Mouse (Mus musculus): ENCODE data around the gene Ino80e. TPM values are rescaled to one million over a fixed set of nuclear protein-coding genes. Genes with fewer than 3 reads are reported as not detected.
A peak's percentile ranks its signal among the peaks of the same experiment; 100 is the strongest.

Ino80e gene
- polyA plus RNA-seq, 1 experiment from 2014 or later = 99.7 TPM

DNA sequence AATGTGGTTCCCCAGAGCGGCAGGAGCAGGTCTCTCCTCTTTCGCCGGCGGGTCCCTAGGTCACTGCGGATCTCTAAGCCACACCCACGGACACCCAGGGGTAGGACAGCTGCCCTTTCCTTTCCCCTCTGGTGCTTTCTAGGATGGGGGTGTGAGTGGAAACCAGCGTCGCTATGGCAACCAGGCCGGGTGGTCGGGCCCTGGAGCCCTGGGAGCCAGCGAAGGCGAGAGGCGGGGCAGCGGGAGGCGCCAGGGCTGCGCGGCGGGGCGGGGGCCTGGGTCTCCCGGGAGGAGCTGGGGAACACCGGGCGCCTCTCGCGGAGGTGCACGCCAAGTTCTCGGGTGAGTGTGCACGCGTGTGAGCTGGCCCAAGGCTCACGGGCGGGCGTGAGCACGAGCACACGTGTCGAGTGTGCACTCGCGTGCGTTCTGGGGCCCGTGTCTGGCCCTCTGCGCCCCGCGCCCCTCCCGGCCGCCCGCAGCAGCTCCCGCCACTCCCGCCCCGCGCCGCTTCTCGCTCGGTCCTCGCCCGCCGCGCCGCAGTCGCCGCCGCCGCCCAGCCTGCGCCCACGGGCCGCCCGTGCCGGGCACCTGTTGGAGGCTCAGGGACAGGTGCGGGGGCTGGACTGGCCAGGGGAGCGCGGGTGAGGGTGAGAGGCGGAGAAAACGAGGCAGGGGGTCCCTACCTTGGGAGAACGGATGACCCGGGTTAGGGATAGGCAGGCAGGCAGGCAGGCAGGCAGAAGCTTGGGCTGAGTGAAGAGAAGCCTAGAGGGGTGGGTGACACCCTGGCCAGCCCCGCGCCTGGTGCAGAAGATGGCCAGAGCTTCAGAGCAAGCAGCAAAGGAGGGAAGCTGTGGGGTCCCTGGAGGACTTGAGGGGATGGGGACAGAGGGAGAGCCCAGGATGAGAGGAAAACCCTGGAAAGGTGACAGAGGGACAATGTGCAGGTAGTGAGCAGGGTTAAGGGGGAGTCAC is 14.5 kb downstream of the Ino80e start:
- Histone ChIP-seq H3K4me2 (peak overlapping the region; percentile 100), H3K4me3 (ENCODE audit: low read depth, low read length) (peak overlapping the region; percentile 56), H3K4me1 (ENCODE audit: control insufficient read depth, insufficient read depth, low read length) (peaks cover 20% of the 10 kb centered on the region), H3K27me3 (ENCODE audit: control insufficient read depth, insufficient read depth, low read length) (peaks cover 17% of the 10 kb centered on the region), H3K9me3 (ENCODE audit: control insufficient read depth, low read length) (no peaks in the 10 kb centered on the region), H3K27ac (ENCODE audit: low read depth, low read length) (no peak overlapping the region), H3K36me3 (ENCODE audit: control insufficient read depth, insufficient read depth, low read length) (peaks cover 4% of the 10 kb centered on the region; the same call in 1 of the 2 replicates), H3K9ac (ENCODE audit: low read length) (peak overlapping the region; percentile 80)
- WGBS = under 1% methylated on average over 70 of the region's 74 CpGs
- DNase-seq (ENCODE audit: low spot score, missing footprints) = peak; percentile 94
- peak; percentile 72 for ATAC-seq (ENCODE audit: low FRiP score)

- peak within 1 kb of the TSS; percentile 56 for H3K4me3 ChIP-seq (ENCODE audit: low read depth, low read length)
- peak within 1 kb of the TSS; percentile 100 for H3K4me2 ChIP-seq
- H3K4me1 ChIP-seq (ENCODE audit: control insufficient read depth, insufficient read depth, low read length) = peaks cover 16% of the 10 kb centered on the region
- 18% methylated on average over 4 of the region's 4 CpGs for WGBS
- H3K27ac ChIP-seq (ENCODE audit: low read depth, low read length) = no peak within 1 kb of the TSS
- H3K36me3 ChIP-seq (ENCODE audit: control insufficient read depth, insufficient read depth, low read length) = no peaks in the 10 kb centered on the region
- peaks cover 17% of the 10 kb centered on the region for H3K27me3 ChIP-seq (ENCODE audit: control insufficient read depth, insufficient read depth, low read length)
- peak within 1 kb of the TSS; percentile 80 for H3K9ac ChIP-seq (ENCODE audit: low read length)
- no peaks in the 10 kb centered on the region for H3K9me3 ChIP-seq (ENCODE audit: control insufficient read depth, low read length)
- no peak for ATAC-seq (ENCODE audit: low FRiP score)
- DNase-seq (ENCODE audit: low spot score, missing footprints) = no peak
These were observed 15.1 kb downstream of the Ino80e start, which contains the start of gene Doc2a for GRCm38 (mm10) chr7:126847116-126847420. Gene Doc2a (plus strand): TSS chr7:126847416.

DNA sequence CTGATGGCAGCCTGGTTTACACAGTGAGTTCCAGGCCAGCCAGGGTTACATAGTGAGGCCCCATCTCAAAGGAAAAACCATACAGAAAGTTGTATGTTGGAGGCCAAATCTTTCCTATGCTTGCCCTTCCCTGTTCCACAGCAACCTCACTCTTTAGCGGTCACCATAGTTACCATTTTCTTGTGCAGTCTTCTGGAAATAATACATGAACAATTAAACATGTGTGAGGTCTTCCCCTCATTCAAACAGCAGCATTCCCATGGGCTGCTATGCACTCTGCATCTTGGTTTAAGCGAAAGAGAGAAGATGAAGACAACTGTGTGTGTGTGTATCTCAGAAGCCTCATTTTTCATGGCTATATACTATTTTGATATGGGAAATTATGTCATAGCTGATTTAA is 16.7 kb downstream of the Ino80e start:
- 82% methylated on average over 2 of the region's 2 CpGs for WGBS
- Histone ChIP-seq H3K9me3 (ENCODE audit: control insufficient read depth, low read length) (no peaks in the 10 kb centered on the region), H3K27ac (ENCODE audit: low read depth, low read length) (no peak overlapping the region)

GRCm38 (mm10) chr7:126843276-126843675 is 18.9 kb downstream of the Ino80e start:
- Histone ChIP-seq H3K27me3 (ENCODE audit: control insufficient read depth, insufficient read depth, low read length) (peaks cover 3% of the 10 kb centered on the region), H3K4me1 (ENCODE audit: control insufficient read depth, insufficient read depth, low read length) (peaks cover 6% of the 10 kb centered on the region), H3K4me2 (no peak overlapping the region), H3K36me3 (ENCODE audit: control insufficient read depth, insufficient read depth, low read length) (no peaks in the 10 kb centered on the region), H3K4me3 (ENCODE audit: low read depth, low read length) (no peak overlapping the region), H3K9ac (ENCODE audit: low read length) (no peak overlapping the region), H3K27ac (ENCODE audit: low read depth, low read length) (no peak overlapping the region), H3K9me3 (ENCODE audit: control insufficient read depth, low read length) (no peaks in the 10 kb centered on the region)
- no peak for ATAC-seq (ENCODE audit: low FRiP score)
- 88% methylated on average over 9 of the region's 9 CpGs for WGBS
- DNase-seq (ENCODE audit: low spot score, missing footprints) = no peak

More for the DNA sequence above, 16.7 kb downstream of the Ino80e start:
- Histone ChIP-seq H3K27me3 (ENCODE audit: control insufficient read depth, insufficient read depth, low read length) (peaks cover 17% of the 10 kb centered on the region), H3K4me3 (ENCODE audit: low read depth, low read length) (no peak overlapping the region), H3K9ac (ENCODE audit: low read length) (no peak overlapping the region), H3K4me2 (no peak overlapping the region), H3K4me1 (ENCODE audit: control insufficient read depth, insufficient read depth, low read length) (peaks cover 12% of the 10 kb centered on the region), H3K36me3 (ENCODE audit: control insufficient read depth, insufficient read depth, low read length) (no peaks in the 10 kb centered on the region)
- DNase-seq (ENCODE audit: low spot score, missing footprints) = no peak
- no peak for ATAC-seq (ENCODE audit: low FRiP score)

- Histone ChIP-seq H3K9ac (ENCODE audit: low read length) (no peak overlapping the region), H3K27me3 (ENCODE audit: control insufficient read depth, insufficient read depth, low read length) (no peaks in the 10 kb centered on the region), H3K9me3 (ENCODE audit: control insufficient read depth, low read length) (no peaks in the 10 kb centered on the region), H3K4me3 (ENCODE audit: low read depth, low read length) (no peak overlapping the region), H3K36me3 (ENCODE audit: control insufficient read depth, insufficient read depth, low read length) (no peaks in the 10 kb centered on the region), H3K27ac (ENCODE audit: low read depth, low read length) (no peak overlapping the region), H3K4me2 (no peak overlapping the region), H3K4me1 (ENCODE audit: control insufficient read depth, insufficient read depth, low read length) (no peaks in the 10 kb centered on the region; the same call in none of the 2 replicates)
- no peak for ATAC-seq (ENCODE audit: low FRiP score)
- no peak for DNase-seq (ENCODE audit: low spot score, missing footprints)
- WGBS = 88% methylated on average over 1 of the region's 1 CpGs
These were observed 28.9 kb downstream of the Ino80e start for GRCm38 (mm10) chr7:126833294-126833693.

DNA sequence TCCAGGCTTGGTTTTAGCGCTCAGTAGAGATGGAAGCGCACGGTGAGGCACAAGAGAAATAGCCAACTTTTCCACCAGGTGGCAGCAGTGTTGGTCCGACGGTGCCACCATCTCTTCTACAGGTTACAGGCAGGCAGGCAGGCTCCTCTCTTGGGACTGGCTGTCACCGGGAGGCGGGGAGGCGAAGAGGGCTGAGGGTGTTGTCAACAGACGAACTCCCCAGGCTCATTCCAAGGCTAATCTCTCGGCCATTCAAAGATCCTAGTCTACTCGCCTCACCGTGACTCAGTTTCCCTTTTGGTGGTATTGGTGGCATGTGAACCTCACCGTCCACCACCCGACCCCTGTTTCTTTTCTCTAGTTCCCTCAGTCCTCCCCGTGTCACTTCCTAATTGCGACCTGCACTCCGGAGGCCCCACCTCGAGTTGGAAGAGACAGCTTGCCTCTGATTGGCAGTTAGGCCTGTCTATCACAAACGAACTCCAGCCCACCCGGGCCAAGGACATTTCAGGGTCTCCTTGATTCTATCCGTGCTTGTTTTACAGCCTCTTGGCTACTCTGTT is 30.1 kb downstream of the Ino80e start:
- peak; percentile 91 for ATAC-seq (ENCODE audit: low FRiP score)
- H3K9ac ChIP-seq (ENCODE audit: low read length) = peak overlapping the region; percentile 28
- H3K9me3 ChIP-seq (ENCODE audit: control insufficient read depth, low read length) = no peaks in the 10 kb centered on the region
- no peaks in the 10 kb centered on the region for H3K36me3 ChIP-seq (ENCODE audit: control insufficient read depth, insufficient read depth, low read length)
- WGBS = 1% methylated on average over 21 of the region's 21 CpGs
- peak; percentile 98 for DNase-seq (ENCODE audit: low spot score, missing footprints)
- H3K27ac ChIP-seq (ENCODE audit: low read depth, low read length) = no peak overlapping the region
- no peaks in the 10 kb centered on the region; the same call in none of the 2 replicates for H3K4me1 ChIP-seq (ENCODE audit: control insufficient read depth, insufficient read depth, low read length)
- H3K4me3 ChIP-seq (ENCODE audit: low read depth, low read length) = peak overlapping the region; percentile 33
- peak overlapping the region; percentile 47 for H3K4me2 ChIP-seq
- H3K27me3 ChIP-seq (ENCODE audit: control insufficient read depth, insufficient read depth, low read length) = no peaks in the 10 kb centered on the region

DNA sequence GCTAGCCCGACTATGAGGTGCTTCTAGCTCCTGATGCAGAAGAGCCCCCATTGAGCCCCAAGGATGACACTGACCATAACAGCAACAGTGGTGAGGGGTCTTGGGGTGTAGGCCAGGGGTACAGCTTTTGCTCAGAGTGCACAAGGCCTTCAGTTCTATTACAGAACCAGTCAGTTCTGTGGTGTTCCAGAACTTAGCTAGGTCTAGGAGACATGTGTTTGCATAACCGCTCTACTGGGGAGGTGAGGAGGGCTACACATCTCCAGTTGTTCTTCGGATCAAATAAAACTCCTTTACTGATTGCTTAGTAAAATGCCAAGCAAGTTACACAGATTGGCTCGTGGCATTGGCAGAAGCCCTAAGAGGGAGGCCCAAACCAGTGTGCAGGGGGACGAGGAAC is 30.6 kb downstream of the Ino80e start, which contains the start of gene 4930451I11Rik:
TSS of gene 4930451I11Rik (minus strand) at position 101 of the 400 bp plus-strand sequence.
- WGBS = 66% methylated on average over 5 of the region's 5 CpGs
- Histone ChIP-seq H3K9ac (ENCODE audit: low read length) (peak within 1 kb of the TSS; percentile 28), H3K4me1 (ENCODE audit: control insufficient read depth, insufficient read depth, low read length) (no peaks in the 10 kb centered on the region; the same call in none of the 2 replicates), H3K27me3 (ENCODE audit: control insufficient read depth, insufficient read depth, low read length) (no peaks in the 10 kb centered on the region), H3K4me2 (peak within 1 kb of the TSS; percentile 47), H3K27ac (ENCODE audit: low read depth, low read length) (no peak within 1 kb of the TSS), H3K9me3 (ENCODE audit: control insufficient read depth, low read length) (no peaks in the 10 kb centered on the region), H3K4me3 (ENCODE audit: low read depth, low read length) (peak within 1 kb of the TSS; percentile 33), H3K36me3 (ENCODE audit: control insufficient read depth, insufficient read depth, low read length) (no peaks in the 10 kb centered on the region)
- DNase-seq (ENCODE audit: low spot score, missing footprints) = no peak
- ATAC-seq (ENCODE audit: low FRiP score) = no peak; the same call in 1 of the 2 replicates

DNA sequence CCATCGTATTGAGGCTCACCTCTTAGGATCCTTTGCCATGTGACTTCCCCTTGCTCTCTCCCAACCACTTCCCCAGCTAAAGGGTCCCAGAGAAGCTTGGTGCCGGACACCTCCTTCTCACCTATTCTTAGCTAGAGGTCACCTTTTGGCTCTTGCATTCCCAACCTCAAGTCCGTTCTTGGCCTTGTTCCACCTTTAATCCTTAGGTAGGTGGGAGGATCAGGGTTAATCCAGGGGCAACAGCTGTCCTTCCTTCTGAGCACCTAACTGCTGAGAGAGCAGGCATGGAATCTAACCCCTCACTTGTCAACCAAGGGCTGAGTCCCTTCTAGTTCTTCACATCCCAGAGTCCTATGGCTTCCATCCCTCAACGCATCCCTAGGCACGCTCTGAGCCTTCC is 36.2 kb downstream of the Ino80e start:
- H3K36me3 ChIP-seq (ENCODE audit: control insufficient read depth, insufficient read depth, low read length) = no peaks in the 10 kb centered on the region
- peaks cover 2% of the 10 kb centered on the region; the same call in 1 of the 2 replicates for H3K27me3 ChIP-seq (ENCODE audit: control insufficient read depth, insufficient read depth, low read length)
- ATAC-seq (ENCODE audit: low FRiP score) = no peak
- no peak overlapping the region for H3K4me2 ChIP-seq
- no peak overlapping the region for H3K27ac ChIP-seq (ENCODE audit: low read depth, low read length)
- 73% methylated on average over 5 of the region's 5 CpGs for WGBS
- no peak for DNase-seq (ENCODE audit: low spot score, missing footprints)
- peaks cover 11% of the 10 kb centered on the region for H3K4me1 ChIP-seq (ENCODE audit: control insufficient read depth, insufficient read depth, low read length)
- H3K9ac ChIP-seq (ENCODE audit: low read length) = no peak overlapping the region
- no peaks in the 10 kb centered on the region for H3K9me3 ChIP-seq (ENCODE audit: control insufficient read depth, low read length)
- no peak overlapping the region for H3K4me3 ChIP-seq (ENCODE audit: low read depth, low read length)

- H3K4me2 ChIP-seq = no peak overlapping the region
These were observed 36.8 kb downstream of the Ino80e start for GRCm38 (mm10) chr7:126825403-126825802.

More at GRCm38 (mm10) chr7:126825403-126825802, 36.8 kb downstream of the Ino80e start:
- no peak overlapping the region for H3K27ac ChIP-seq (ENCODE audit: low read depth, low read length)
- ATAC-seq (ENCODE audit: low FRiP score) (no peak), DNase-seq (ENCODE audit: low spot score, missing footprints) (no peak)
- peaks cover 11% of the 10 kb centered on the region for H3K4me1 ChIP-seq (ENCODE audit: control insufficient read depth, insufficient read depth, low read length)
- no peaks in the 10 kb centered on the region for H3K9me3 ChIP-seq (ENCODE audit: control insufficient read depth, low read length)
- peaks cover 2% of the 10 kb centered on the region; the same call in 1 of the 2 replicates for H3K27me3 ChIP-seq (ENCODE audit: control insufficient read depth, insufficient read depth, low read length)
- no peak overlapping the region for H3K9ac ChIP-seq (ENCODE audit: low read length)
- no peak overlapping the region for H3K4me3 ChIP-seq (ENCODE audit: low read depth, low read length)
- WGBS = 24% methylated on average over 8 of the region's 8 CpGs
- no peaks in the 10 kb centered on the region for H3K36me3 ChIP-seq (ENCODE audit: control insufficient read depth, insufficient read depth, low read length)

All from midbrain, embryonic 11.5 days (tissue).